Mouse (Mus musculus): Measurements from ENCODE around the gene Gm7029.
A peak's percentile ranks its signal among the peaks of the same experiment; 100 is the strongest.
"Not testable (repeated sequence)": the region's sequence is repeated elsewhere in the genome, so short reads cannot be mapped to it uniquely, and the experiment has no call there.

The Gm7029 gene

DNA sequence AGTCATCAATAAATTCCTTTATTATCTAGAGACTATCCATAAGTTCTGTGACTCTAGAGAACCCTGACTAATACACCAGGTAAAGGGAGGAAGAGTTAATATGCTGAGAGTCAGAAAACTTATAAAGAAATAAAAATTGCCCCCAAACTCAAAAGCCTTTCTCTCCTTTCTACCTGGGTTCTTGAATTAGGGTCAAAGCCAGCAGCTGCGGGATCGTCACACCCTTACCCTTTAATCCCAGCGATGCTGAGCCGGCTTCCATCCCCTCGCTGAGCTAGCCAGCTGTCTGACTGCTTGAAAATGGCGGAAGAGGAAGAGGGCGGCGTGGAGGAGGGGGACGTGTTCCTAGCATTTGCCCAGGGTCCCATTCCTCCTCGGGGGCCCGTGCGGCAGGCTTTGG, at the start of gene Gm7029:
Gene Gm7029, plus strand, starts transcription at position 301 of the 400 bp plus-strand sequence.
- not testable (repeated sequence) for DNase-seq

DNA sequence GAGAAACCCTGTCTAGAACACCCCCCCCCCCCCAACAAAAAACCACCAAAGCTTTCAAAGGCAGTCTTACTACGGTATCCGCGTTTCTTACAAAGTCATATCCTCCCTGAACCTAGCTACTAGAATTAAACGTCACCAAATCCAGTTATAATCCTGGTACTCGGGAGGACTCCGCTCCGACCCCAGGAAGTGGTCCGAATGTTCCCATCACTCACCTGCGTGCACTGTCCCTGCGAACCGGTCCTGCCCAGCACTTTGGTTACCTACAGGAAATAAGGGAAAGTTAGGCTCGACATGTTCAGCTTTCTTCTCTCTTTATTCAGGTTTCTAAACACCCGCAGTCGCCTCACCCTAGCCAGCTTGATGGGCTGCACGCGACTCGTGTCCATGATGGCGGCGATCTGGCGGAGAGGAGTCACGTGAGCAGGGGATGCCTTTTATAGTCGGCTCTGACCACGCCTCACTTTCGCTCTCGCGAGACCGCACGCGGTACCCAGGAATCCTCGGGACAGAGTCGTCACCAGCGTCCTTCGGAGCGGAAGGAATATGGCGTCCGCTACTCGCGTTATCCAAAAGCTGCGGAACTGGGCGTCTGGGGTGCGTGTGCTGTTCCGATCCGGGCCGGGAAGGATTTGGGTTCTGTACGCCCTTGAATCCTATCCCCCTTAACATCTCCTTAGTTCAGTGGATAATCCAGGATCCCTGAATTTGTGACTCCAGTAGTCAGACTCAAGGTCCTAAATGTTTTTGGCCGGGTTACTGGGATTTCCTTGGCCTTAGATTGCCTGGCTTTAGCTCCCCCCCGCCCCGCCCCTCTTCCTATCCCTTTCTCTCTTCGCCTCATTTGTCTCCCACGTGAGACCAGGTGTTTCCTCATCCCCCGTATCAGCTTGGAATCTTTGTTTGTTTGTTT, 49.3 kb upstream of the Gm7029 start, which contains the start of the genes Rps28 and Ndufa7:
Gene Rps28, minus strand, starts transcription at position 479 of the 913 bp plus-strand sequence.
Gene Ndufa7, plus strand, starts transcription at position 489 of the 913 bp plus-strand sequence.
- peak; percentile 99 for DNase-seq

DNA sequence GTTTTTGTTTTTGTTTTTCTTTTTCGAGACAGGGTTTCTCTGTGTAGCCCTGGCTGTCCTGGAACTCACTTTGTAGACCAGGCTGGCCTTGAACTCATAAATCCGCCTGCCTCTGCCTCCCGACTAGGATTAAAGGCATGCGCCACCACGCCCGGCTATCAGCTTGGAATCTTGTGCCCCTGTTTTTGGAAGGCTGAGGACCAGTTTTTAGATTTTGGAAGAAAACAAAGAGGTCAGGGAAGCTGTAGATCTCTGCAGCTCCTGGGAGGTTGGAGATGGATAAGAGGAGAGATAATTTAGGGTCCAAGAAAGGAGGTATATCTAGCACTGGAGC, 48.7 kb upstream of the Gm7029 start:
- not testable (repeated sequence) for DNase-seq

DNA sequence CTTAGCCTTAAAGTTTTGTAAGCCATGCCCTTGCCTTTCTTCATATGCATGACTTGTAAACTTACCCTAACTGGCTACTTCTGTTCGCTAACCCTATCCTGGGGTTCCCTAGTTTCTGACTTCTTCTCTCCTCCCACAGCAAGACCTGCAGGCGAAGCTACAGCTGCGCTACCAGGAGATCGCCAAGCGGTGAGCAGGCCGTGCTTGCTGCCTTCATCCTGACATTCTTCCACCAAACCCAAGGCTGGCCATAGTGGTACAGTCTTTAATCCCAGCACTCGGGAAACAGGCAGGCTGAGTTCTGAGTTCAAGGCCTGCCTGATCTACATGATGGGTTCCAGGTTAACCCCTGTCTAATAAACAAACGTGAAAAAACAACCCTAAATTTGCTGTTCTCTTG, 48.2 kb upstream of the Gm7029 start:
- DNase-seq = peak; percentile 89

- DNase-seq = peak; percentile 91
Measured at GRCm38 (mm10) chr17:33826850-33827249, 46.8 kb upstream of the Gm7029 start.

DNA sequence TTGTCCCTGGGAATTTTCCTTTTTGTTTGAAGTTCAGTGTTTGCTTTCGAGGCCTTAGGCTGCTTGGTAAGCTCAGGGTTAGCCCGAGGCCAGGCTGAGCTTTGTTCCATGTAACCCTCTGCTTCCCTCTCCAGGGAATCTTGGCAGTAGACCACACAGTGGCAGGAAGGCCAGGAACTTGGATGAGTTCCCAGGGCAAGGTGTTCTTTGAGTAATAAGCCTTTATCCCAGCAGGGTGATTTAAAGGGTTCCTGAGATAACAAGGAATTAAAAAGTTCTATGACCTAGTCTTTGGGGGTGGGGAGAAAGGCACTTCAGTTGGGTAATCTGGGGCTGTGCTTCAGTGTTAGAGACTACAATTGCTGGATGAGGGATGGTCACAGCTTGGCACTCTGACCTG, 44.7 kb upstream of the Gm7029 start:
- DNase-seq = peak; percentile 99

DNA sequence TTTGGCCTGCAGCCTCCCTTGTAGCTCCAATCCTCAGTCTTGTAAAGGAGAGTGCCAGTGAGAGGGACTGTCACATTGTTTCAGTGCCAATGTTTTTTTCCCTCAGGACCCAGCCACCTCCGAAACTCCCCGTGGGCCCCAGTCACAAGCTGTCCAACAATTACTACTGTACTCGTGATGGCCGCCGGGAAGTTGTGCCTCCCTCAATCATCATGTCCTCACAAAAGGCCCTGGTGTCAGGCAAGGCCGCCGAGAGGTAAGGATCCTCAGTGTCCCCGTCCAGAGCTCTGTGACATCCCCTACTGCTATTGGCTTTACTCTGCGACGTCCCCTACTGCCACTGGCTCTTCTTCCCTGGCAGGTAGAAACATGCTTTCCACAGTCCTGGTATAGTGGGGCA, 44.1 kb upstream of the Gm7029 start:
- peak; percentile 93 for DNase-seq

GRCm38 (mm10) chr17:33842966-33843795, 30.5 kb upstream of the Gm7029 start, which contains the start of gene Cd320:
Cd320 (plus strand) TSS chr17:33843091.
- peak; percentile 99 for DNase-seq

GRCm38 (mm10) chr17:33844196-33844595, 29.4 kb upstream of the Gm7029 start:
- no peak for DNase-seq

GRCm38 (mm10) chr17:33848139-33848538, 25.5 kb upstream of the Gm7029 start:
- peak; percentile 89 for DNase-seq

DNA sequence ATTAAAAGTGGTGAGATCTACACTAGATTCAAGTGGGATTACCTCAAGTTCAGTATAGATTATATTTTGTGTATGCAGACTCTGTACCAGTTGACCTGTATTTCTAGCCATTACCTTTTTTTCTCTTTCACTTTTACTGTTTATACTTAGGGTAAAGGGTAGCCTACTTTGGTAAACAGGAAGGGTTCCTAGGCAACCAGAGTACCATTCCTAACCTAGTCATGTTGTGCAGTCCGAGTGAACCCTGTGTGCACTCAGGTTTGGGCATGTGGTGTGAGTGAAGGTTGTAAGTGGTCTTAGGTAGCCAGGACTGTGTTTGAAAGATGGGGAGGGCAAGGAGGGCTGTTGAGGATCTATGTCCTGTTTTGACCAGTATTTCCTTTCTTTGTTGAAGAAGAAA, 22.3 kb upstream of the Gm7029 start:
- no peak for DNase-seq

GRCm38 (mm10) chr17:33857816-33858215, 15.8 kb upstream of the Gm7029 start:
- no peak for DNase-seq

DNA sequence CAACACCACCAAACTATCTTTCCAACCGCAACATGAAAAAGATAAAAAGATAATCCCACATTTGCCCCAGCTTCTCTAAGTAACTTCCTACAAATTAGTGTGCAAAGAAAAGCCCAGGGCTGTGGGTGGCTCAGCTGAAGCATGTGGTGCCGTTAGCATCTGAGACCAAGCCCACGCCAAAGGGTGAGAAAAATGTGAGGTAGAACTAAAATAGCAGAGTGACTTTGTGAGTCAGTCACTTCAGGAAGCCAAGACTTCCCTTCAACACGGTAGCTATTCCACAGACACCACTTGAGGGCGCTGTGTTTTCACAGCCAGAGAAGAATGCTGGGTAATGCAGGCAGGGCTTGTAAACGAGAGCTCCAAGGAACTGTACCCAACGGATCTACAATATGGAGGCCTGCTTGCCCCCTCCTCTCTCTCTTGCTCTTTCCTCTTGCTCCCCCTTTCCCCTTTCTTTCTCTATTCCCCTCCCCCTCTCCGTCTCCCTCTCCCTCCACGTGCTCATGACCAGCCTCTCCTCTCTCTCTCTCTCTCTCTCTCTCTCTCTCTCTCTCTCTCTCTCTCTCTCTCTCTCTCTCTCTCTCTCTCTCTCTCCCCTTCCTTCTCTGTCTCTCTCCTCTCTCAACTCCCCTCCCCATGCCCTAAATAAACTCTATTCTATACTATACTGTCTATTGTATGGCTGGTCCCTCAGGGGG, 8.2 kb upstream of the Gm7029 start:
- no peak for DNase-seq

DNA sequence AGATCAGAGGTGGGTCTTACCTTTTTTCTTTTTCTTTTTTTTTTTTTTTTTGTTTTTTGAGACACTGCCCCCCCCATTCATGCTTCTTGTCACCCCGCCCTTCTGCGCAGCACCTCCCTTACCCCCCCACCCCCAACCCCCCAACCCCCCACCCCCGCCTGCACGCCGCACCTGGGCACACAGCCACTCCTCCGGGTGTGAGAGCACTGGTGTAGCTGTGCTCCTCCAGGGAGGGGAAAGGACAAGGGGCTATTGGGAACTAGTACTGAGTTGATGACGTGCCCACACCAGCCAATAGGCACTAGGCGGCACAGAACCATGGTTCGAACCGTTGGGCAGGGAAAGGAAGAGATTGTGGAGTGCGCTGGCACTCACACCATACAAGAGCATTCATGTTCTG, 774 bp downstream of the Gm7029 start:
- peak; percentile 89 for DNase-seq

- DNase-seq = not testable (repeated sequence)
Measured at GRCm38 (mm10) chr17:33875797-33876196, 2.2 kb downstream of the Gm7029 start.

GRCm38 (mm10) chr17:33884320-33884719, 10.7 kb downstream of the Gm7029 start:
- DNase-seq = peak; percentile 79

- peak; percentile 73 for DNase-seq
Measured at GRCm38 (mm10) chr17:33887802-33888201, 14.2 kb downstream of the Gm7029 start.

GRCm38 (mm10) chr17:33888230-33888629, 14.6 kb downstream of the Gm7029 start:
- DNase-seq = peak; percentile 78

DNA sequence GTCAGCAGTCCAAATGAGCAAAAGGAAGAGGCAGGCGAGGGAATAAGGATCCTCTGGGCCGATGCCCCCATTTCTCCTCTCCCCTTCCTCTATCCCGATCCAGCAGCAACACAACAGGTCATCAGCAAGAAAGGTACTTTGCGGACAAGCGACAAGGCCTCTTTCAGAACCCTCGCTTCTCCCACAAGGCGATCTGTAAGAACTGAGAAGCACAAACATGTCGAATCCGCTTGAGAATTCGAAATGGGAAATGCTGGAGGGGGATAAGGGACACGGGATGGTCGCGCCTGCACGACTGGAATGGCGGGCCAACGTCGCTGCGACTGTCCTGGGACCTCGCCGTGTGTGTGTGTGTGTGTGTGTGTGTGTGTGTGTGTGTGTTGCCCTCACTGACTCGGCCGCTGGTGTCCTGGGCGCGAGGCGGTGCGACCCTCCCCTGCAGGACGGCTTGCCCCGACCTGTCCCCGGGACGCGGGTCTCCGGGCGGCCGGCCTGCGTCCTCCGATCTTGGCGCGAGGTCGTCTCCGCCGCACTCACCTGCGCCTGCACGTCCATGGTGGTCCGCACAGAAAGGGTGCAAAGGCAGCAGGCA, 16.4 kb downstream of the Gm7029 start:
- not testable (repeated sequence) for DNase-seq

- peak; percentile 100 for DNase-seq
Measured at GRCm38 (mm10) chr17:33890533-33891059, 17.0 kb downstream of the Gm7029 start, which contains the start of gene Kifc1. Kifc1 (minus strand) TSS chr17:33890661.

- peak; percentile 74 for DNase-seq
Measured at GRCm38 (mm10) chr17:33891357-33891756, 17.7 kb downstream of the Gm7029 start.

- not testable (repeated sequence) for DNase-seq
Measured at GRCm38 (mm10) chr17:33891892-33892291, 18.3 kb downstream of the Gm7029 start.

Data from heart, adult 11 months (tissue).